Mouse (Mus musculus): ENCODE measurements around the gene Fam57a.

Fam57a gene

GRCm38 (mm10) chr11:76167079-76167765 is 12.2 kb upstream of the Fam57a start:
- H3K36me3 ChIP-seq (ENCODE audit: insufficient read depth, low read length), result peaks cover 6% of the 10 kb centered on the region; the same call in 1 of the 2 replicates
- H3K9me3 ChIP-seq (ENCODE audit: low read length), result no peaks in the 10 kb centered on the region
- no peaks in the 10 kb centered on the region for H3K27me3 ChIP-seq (ENCODE audit: insufficient read depth, low read length)
- H3K4me1 ChIP-seq (replicated peaks; ENCODE audit: low read depth, low read length), result no peaks in the 10 kb centered on the region
- no peak overlapping the region for H3K4me3 ChIP-seq (replicated peaks; ENCODE audit: low read length)
- TF ChIP-seq NANOG (IDR thresholded peaks at IDR 0.05; ENCODE audit: borderline replicate concordance, low read length), result no peak
- TF ChIP-seq CTCF (conservative IDR thresholded peaks at IDR 0.05; ENCODE audit: low read length), result peak; percentile 68
- no peak for TF ChIP-seq POU5F1 (IDR thresholded peaks at IDR 0.05; ENCODE audit: borderline replicate concordance, low read length)

DNA sequence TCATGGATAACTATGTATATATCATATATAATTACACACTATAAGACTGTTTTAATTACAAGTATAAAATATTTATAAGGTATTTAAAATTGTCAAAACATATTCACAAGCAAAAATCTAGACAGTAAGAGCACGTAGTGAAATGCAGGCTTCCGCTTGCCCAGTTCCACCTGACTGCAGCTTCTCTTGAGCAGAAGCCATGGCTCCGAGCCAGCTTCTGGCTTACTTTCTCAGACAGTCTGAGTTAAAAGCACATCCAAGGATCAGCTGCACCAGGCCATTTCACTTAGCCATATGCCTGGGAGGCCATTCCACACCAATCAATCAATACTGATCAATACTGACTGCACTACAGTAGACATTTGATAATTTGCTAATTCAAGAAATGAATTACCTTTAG is 10.5 kb upstream of the Fam57a start:
- H3K4me3 ChIP-seq (replicated peaks; ENCODE audit: low read length), result no peak overlapping the region
- TF ChIP-seq POU5F1 (IDR thresholded peaks at IDR 0.05; ENCODE audit: borderline replicate concordance, low read length) (no peak), CTCF (conservative IDR thresholded peaks at IDR 0.05; ENCODE audit: low read length) (no peak), NANOG (IDR thresholded peaks at IDR 0.05; ENCODE audit: borderline replicate concordance, low read length) (no peak)
- no peaks in the 10 kb centered on the region for H3K27me3 ChIP-seq (ENCODE audit: insufficient read depth, low read length)
- H3K9me3 ChIP-seq (ENCODE audit: low read length), result no peaks in the 10 kb centered on the region
- no peaks in the 10 kb centered on the region for H3K4me1 ChIP-seq (replicated peaks; ENCODE audit: low read depth, low read length)
- peaks cover 16% of the 10 kb centered on the region for H3K36me3 ChIP-seq (ENCODE audit: insufficient read depth, low read length)

- Histone ChIP-seq H3K4me1 (replicated peaks; ENCODE audit: low read depth, low read length) (no peaks in the 10 kb centered on the region), H3K36me3 (ENCODE audit: insufficient read depth, low read length) (peaks cover 18% of the 10 kb centered on the region), H3K9me3 (ENCODE audit: low read length) (no peaks in the 10 kb centered on the region), H3K4me3 (replicated peaks; ENCODE audit: low read length) (no peak overlapping the region), H3K27me3 (ENCODE audit: insufficient read depth, low read length) (no peaks in the 10 kb centered on the region)
- TF ChIP-seq CTCF (conservative IDR thresholded peaks at IDR 0.05; ENCODE audit: low read length) (no peak), NANOG (IDR thresholded peaks at IDR 0.05; ENCODE audit: borderline replicate concordance, low read length) (no peak), POU5F1 (IDR thresholded peaks at IDR 0.05; ENCODE audit: borderline replicate concordance, low read length) (no peak)
Observed at GRCm38 (mm10) chr11:76170207-76170606, 9.3 kb upstream of the Fam57a start.

GRCm38 (mm10) chr11:76178726-76179494 is 561 bp upstream of the Fam57a start:
- Histone ChIP-seq H3K4me1 (replicated peaks; ENCODE audit: low read depth, low read length) (peaks cover 15% of the 10 kb centered on the region), H3K27me3 (ENCODE audit: insufficient read depth, low read length) (no peaks in the 10 kb centered on the region), H3K4me3 (replicated peaks; ENCODE audit: low read length) (peak overlapping the region; percentile 97), H3K36me3 (ENCODE audit: insufficient read depth, low read length) (peaks cover 15% of the 10 kb centered on the region), H3K9me3 (ENCODE audit: low read length) (no peaks in the 10 kb centered on the region)
- TF ChIP-seq NANOG (IDR thresholded peaks at IDR 0.05; ENCODE audit: borderline replicate concordance, low read length) (no peak), POU5F1 (IDR thresholded peaks at IDR 0.05; ENCODE audit: borderline replicate concordance, low read length) (no peak), CTCF (conservative IDR thresholded peaks at IDR 0.05; ENCODE audit: low read length) (no peak)

- Histone ChIP-seq H3K9me3 (ENCODE audit: low read length) (no peaks in the 10 kb centered on the region), H3K4me3 (replicated peaks; ENCODE audit: low read length) (peak overlapping the region; percentile 97), H3K4me1 (replicated peaks; ENCODE audit: low read depth, low read length) (peaks cover 15% of the 10 kb centered on the region), H3K36me3 (ENCODE audit: insufficient read depth, low read length) (peaks cover 12% of the 10 kb centered on the region), H3K27me3 (ENCODE audit: insufficient read depth, low read length) (no peaks in the 10 kb centered on the region)
- TF ChIP-seq POU5F1 (IDR thresholded peaks at IDR 0.05; ENCODE audit: borderline replicate concordance, low read length), result no peak
- TF ChIP-seq NANOG (IDR thresholded peaks at IDR 0.05; ENCODE audit: borderline replicate concordance, low read length), result no peak
- no peak for TF ChIP-seq CTCF (conservative IDR thresholded peaks at IDR 0.05; ENCODE audit: low read length)
Observed at GRCm38 (mm10) chr11:76180146-76180540, 672 bp downstream of the Fam57a start.

- TF ChIP-seq NANOG (IDR thresholded peaks at IDR 0.05; ENCODE audit: borderline replicate concordance, low read length) (no peak), POU5F1 (IDR thresholded peaks at IDR 0.05; ENCODE audit: borderline replicate concordance, low read length) (no peak), CTCF (conservative IDR thresholded peaks at IDR 0.05; ENCODE audit: low read length) (no peak)
Observed at GRCm38 (mm10) chr11:76183745-76184144, 4.3 kb downstream of the Fam57a start.

DNA sequence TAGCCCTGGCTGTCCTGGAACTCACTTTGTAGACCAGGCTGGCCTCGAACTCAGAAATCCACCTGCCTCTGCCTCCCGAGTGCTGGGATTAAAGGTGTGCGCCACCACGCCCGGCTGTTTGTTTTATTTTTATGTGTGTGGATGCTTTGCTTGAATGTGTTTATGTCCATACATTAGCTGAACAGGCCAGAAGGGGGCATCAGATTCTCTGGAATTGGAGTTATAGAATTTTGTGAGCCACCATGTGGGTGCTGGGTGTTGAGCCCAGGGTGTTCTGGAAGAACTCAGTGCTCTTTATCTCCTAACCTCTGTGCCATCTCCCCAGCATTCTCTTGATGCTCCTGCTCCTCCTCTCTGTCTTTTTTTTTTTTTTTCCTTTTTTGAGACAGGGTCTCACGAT is 7.4 kb downstream of the Fam57a start:
- Histone ChIP-seq H3K4me3 (replicated peaks; ENCODE audit: low read length) (no peak overlapping the region), H3K36me3 (ENCODE audit: insufficient read depth, low read length) (no peaks in the 10 kb centered on the region), H3K27me3 (ENCODE audit: insufficient read depth, low read length) (no peaks in the 10 kb centered on the region; the same call in 1 of the 2 replicates), H3K4me1 (replicated peaks; ENCODE audit: low read depth, low read length) (no peaks in the 10 kb centered on the region), H3K9me3 (ENCODE audit: low read length) (no peaks in the 10 kb centered on the region)
- TF ChIP-seq POU5F1 (IDR thresholded peaks at IDR 0.05; ENCODE audit: borderline replicate concordance, low read length), result no peak
- TF ChIP-seq CTCF (conservative IDR thresholded peaks at IDR 0.05; ENCODE audit: low read length), result no peak
- TF ChIP-seq NANOG (IDR thresholded peaks at IDR 0.05; ENCODE audit: borderline replicate concordance, low read length), result no peak

More at GRCm38 (mm10) chr11:76183745-76184144, 4.3 kb downstream of the Fam57a start:
- Histone ChIP-seq H3K4me1 (replicated peaks; ENCODE audit: low read depth, low read length) (peaks cover 8% of the 10 kb centered on the region), H3K36me3 (ENCODE audit: insufficient read depth, low read length) (no peaks in the 10 kb centered on the region), H3K9me3 (ENCODE audit: low read length) (no peaks in the 10 kb centered on the region), H3K4me3 (replicated peaks; ENCODE audit: low read length) (no peak overlapping the region), H3K27me3 (ENCODE audit: insufficient read depth, low read length) (no peaks in the 10 kb centered on the region)

DNA sequence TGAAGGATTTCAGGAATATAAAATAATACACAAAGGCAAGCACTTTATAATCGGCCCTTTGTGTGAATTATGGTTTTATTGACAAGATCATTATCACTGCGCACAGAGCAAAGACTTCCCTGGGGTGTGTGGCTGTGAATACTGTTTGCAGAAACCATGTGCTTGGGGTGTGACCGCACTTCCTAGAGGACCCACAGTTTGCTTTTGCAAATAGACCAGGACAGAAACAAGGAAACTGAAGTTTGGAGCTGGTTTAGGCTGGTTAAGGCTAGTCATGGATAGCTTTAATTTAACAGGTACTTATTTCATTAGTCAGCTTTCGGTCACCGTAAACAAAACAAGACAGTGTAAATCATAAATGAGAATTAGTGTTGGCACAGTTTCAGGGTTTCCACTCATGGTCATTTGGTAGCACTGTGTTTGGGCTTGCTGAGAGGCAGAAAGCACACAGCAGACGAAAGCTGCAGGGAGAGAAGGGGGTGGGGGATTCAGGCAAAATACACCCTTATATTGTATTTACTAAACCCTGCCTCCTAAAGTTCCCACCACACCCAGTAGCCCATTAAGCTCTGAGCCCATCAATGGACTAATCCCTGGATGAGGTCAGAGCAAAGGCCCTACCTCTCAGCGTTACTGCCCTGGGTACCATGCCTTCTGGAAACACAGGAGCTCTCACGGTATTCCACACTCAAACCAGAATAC is 17.0 kb downstream of the Fam57a start:
- peaks cover 14% of the 10 kb centered on the region for H3K27me3 ChIP-seq (ENCODE audit: insufficient read depth, low read length)
- H3K9me3 ChIP-seq (ENCODE audit: low read length), result no peaks in the 10 kb centered on the region
- no peak for TF ChIP-seq CTCF (conservative IDR thresholded peaks at IDR 0.05; ENCODE audit: low read length)
- TF ChIP-seq POU5F1 (IDR thresholded peaks at IDR 0.05; ENCODE audit: borderline replicate concordance, low read length), result no peak
- TF ChIP-seq NANOG (IDR thresholded peaks at IDR 0.05; ENCODE audit: borderline replicate concordance, low read length), result no peak
- no peaks in the 10 kb centered on the region for H3K36me3 ChIP-seq (ENCODE audit: insufficient read depth, low read length)
- H3K4me3 ChIP-seq (replicated peaks; ENCODE audit: low read length), result no peak overlapping the region
- peaks cover 18% of the 10 kb centered on the region for H3K4me1 ChIP-seq (replicated peaks; ENCODE audit: low read depth, low read length)
